Mouse (Mus musculus) adrenal gland, adult 18-20 months (tissue): ENCODE measurements at regions not wholly inside any gene's neighbourhood (a gene's known extent, or its start where the extent isn't known, plus 50 kb on each side); places are given as distances from the start of the nearest gene placed in this dataset.
A peak's percentile ranks its signal among the peaks of the same experiment; 100 is the strongest.

ENCODE experiments used
- DNase-seq, 2 experiments: peaks; one replicate each; pipeline ENCODE4 v3.0.0; 2021 to 2022; ENCODE audit warnings: low spot score in 2 of 2

GRCm38 (mm10) chr4:131148042-131148747 is 204.0 kb downstream of the Matn1 start:
- no peak for DNase-seq

- no peak for DNase-seq
Observed at GRCm38 (mm10) chr4:131149466-131149865, 205.3 kb downstream of the Matn1 start.

GRCm38 (mm10) chr4:131159712-131160111 is 215.5 kb downstream of the Matn1 start:
- DNase-seq: no peak

- no peak for DNase-seq
Observed at GRCm38 (mm10) chr4:131160135-131160534, 215.9 kb downstream of the Matn1 start.

- DNase-seq: no peak
Observed at GRCm38 (mm10) chr4:131161501-131161900, 217.3 kb downstream of the Matn1 start.

GRCm38 (mm10) chr4:131163782-131164315 is 219.7 kb downstream of the Matn1 start:
- no peak for DNase-seq

GRCm38 (mm10) chr4:131166574-131167270 is 222.5 kb downstream of the Matn1 start:
- DNase-seq: no peak

- DNase-seq: no peak
Observed at GRCm38 (mm10) chr4:131167921-131168320, 223.7 kb downstream of the Matn1 start.

DNA sequence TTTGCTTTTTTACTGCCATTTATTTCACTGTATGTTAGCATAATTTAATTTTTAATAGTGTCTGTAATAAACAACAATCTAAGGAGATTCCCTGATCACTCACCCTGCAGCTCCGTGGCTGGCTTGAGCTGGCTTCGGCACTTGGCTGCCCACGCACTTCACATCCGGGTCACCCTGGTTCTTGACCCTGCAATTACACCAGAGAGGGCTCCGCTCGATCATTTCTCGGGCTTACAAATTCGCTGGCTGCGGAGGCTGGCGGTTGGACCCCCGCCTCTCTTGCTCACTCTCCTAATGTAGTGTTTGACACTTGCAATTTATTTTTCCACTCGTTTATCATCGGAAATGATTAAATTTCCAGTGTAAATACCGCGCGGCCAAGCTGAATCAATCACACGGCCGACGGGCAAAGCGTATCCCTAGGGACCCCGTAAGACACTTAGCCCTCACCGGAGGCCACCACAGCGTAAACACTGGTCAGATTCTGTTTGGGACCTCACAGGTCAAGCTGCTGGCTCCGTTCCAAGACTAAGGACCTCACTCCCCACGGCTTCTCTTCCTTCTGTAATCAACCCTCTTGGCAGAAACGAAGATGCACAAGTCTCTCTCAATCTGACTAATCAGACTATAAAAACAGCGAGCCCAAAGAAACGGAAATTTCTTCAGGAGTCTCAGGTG is 229.7 kb downstream of the Matn1 start:
- no peak for DNase-seq

DNA sequence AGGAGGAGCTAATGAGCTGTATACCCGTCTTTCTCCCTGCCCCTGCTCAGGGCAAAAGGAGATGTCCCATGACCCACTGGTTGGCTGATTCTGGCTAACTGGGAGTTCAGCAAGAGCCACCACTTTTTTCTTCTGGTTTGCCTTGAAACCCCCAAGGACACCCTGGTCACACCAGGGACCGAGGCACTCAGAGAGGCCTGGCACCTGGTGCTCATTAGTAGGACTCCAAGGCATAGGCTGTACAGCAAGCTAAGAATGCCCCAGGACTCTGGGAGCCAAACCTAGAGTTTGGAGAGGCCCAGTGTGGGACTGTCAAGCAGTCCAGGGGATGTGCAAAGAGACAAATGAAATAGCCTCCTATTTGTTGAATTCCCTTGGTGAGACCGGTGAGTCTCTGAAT is 232.5 kb downstream of the Matn1 start:
- no peak for DNase-seq

DNA sequence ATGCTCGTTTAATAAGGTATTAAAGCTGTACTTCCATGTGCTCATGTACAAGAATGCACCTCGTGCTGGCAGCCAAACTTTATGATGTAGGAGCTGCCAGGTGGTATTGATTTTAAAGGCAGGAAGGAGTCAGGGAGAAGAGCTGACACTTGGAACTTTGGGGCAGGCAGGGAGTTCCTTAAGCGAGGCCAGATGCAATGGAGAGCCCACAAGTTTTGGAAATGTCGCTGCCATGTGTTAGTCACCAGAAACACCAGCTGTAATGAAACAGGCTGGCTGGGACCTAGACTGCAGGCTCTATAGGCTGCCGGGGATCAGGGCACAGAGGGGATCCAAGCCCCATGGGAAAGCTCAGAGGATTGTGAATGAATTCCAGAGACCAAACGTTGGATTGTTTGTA is 233.7 kb downstream of the Matn1 start:
- no peak for DNase-seq

DNA sequence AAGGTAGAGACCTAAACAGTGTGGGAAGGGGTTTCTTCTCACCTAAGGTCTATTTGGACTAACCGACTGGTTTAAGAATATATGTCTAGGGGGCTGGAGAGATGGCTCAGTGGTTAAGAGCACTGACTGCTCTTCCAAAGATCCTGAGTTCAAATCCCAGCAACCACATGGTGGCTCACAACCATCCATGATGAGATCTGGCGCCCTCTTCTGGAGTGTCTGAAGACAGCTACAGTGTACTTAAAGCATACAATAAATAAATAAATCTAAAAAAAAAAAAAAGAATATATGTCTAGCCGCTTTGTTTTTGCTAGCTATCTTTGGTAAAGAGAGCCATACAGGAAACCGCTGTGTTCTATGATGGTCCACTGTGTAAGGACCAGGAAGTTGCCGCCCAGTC is 234.5 kb downstream of the Matn1 start:
- DNase-seq: peak in 1 of 2 experiments; percentile 5

DNA sequence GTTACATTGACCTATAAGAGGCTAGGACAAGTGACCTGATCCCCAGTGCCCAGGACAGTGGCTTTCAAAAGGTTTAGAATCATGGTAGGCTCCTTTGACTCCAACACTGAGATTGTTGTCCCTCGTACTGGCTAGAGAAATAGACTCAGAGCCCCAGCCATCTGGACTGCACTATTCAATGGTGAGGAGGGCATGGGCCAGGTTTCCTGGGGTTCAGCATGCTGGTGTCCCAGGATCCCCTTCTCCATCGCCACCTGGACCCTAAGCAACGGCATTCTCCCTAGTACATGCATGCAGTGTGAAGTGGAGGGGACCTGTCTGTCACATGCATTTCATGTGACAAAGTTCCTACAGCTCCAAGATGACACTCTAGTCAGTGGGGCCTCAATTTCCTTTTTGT is 243.9 kb downstream of the Matn1 start:
- no peak for DNase-seq

- peak; percentile 35 to 36 for DNase-seq
Observed at GRCm38 (mm10) chr4:131191106-131191880, 247.1 kb downstream of the Matn1 start.

DNA sequence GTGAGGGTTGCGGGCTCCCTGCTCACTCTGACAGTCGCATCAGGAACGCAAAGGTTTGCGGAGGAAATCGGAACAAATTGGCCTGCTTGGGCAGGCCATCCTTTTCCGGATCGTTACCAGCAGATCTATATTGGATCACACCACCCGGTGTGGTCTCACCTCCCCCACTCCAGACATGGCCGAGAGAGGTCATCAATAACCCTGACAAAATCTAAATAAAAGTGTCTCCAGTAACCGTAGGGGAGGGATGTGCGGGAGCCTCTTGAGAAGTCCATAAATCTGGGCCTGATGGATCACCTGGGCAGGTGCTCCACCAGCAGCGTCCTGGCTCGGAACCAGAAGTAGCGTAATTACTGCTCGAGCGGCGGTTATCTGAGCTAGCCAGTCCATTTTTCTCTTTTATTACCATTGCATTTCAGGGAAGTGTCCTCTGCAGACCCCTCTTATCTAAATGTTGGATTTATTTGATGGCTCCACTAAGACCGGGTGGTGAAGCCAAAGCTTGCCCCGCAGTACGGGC is 249.8 kb downstream of the Matn1 start:
- DNase-seq: no peak

DNA sequence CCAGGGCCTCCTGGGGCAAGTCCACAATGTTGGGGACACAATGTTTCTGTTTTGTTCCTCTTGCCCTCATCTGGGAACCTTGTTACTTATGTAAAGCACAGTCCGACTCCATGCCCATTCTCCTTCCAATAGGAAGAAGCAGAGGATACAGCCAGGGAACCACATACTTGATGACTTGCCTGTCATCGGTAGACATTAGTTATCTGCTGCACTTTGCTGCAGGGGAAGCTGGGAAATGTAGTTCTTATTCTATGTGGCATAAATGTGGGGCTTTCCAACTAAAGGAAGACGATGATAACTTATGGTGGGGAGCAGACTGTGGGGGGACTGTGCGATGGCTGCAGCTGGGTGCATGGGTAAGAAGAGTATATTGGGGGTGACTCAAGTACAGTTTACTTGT is 252.0 kb downstream of the Matn1 start:
- DNase-seq: no peak

DNA sequence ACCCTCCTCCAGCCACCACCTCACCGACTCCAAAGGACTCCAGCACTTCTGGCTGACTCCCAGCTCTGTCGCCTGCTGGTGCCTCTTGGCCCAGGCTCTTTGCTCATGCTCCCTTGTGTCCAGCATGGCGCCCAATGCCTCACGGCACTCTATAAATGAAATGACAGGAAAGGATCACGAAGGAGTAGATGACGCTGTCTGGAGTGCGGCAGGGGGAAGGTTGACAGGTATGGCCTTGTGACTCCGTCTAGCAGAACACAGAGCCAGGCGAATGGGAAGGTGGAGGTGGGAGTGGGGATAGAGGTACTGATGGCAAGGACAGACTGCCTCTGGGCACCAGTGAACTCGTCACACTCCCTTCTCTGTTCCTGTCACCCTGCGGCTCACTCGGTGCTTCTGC is 259.5 kb downstream of the Matn1 start:
- no peak for DNase-seq

GRCm38 (mm10) chr4:131204722-131205121 is 260.5 kb downstream of the Matn1 start:
- DNase-seq: no peak

DNA sequence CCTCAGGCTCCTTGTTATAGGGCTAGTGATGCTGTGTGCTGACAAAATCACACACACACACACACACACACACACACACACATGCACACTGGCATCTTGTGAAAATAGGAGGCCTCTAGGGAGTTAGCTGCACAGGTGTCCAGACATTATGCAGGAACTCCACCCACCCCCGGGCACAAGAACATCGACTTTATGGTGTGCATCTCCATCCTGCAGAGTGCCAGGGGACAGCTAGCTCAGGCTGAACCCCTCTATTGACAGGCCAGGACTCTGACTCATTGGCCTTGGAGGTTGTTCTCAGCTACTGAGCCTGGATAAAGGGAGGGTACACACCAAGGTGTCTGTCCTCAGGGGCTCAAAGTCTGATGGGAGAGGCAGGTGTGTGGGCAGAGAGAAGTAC is 260.9 kb downstream of the Matn1 start:
- no peak for DNase-seq

DNA sequence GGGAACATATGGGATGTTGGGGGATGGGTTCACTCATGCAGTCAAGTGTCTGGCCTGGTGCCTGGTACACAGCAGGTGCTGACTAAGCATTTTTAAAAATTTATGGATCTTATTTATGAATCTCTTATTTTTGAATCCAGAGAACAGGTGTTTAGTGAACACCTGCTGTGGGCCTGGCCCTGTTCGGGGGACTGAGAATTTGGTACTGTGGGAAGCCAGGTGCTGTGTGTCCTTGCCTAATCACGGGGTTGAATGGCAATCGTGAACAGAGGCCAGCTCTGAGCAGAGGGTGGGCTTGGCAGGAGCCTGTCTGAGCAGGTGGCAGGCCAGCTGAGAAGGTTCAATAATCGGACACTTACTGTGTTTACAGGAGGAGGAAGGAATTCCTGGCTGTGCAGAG is 261.5 kb downstream of the Matn1 start:
- no peak for DNase-seq
